Mouse (Mus musculus) heart, adult 2 months (tissue): Measurements from ENCODE around the gene Odf3. TPM values are rescaled to one million over a fixed set of nuclear protein-coding genes. Genes with fewer than 3 reads are reported as not detected.

Experiments used
- DNase-seq, 2 experiments: peaks; one replicate each; pipeline ENCODE4 v3.0.0; 2021
- H3K27ac ChIP-seq: fragments of 200-600 bp; 2 replicates; pipeline ENCODE4 v1.8.1; 2022
- H3K27me3 ChIP-seq: fragments of 200-500 bp; 2 replicates; pipeline ENCODE4 v1.6.1; 2012; ENCODE audit warnings: mild to moderate bottlenecking, low read length, inconsistent platforms, mixed read lengths; ENCODE audit not compliant: control insufficient read depth, insufficient read depth
- H3K36me3 ChIP-seq: fragments of 200-500 bp; 2 replicates; pipeline ENCODE4 v1.6.1; 2012; ENCODE audit warnings: low read length, inconsistent platforms; ENCODE audit not compliant: control insufficient read depth, insufficient read depth
- H3K4me1 ChIP-seq: fragments of 200-500 bp; 2 replicates; pipeline ENCODE4 v1.6.1; 2011; ENCODE audit warnings: low read length; ENCODE audit not compliant: control insufficient read depth, insufficient read depth
- H3K4me3 ChIP-seq: fragments of 200-600 bp; 2 replicates; pipeline ENCODE4 v1.8.1; 2022
- H3K79me2 ChIP-seq: fragments of 200-500 bp; replicated peaks from 2 replicates; pipeline ENCODE4 v1.6.1; 2012; ENCODE audit warnings: mild to moderate bottlenecking, inconsistent platforms, low read length, moderate library complexity, mixed read lengths; ENCODE audit not compliant: control insufficient read depth, insufficient read depth
- H3K9ac ChIP-seq: fragments of 200-500 bp; 2 replicates; pipeline ENCODE4 v1.6.1; 2012; ENCODE audit warnings: low read depth, mild to moderate bottlenecking, control low read depth, inconsistent platforms, low read length, mixed read lengths
- CTCF ChIP-seq: fragments of 200-600 bp; IDR thresholded peaks from 2 replicates; pipeline ENCODE4 v1.8.1; 2022; ENCODE audit warnings: antibody characterized with exemption, mild to moderate bottlenecking, moderate library complexity
- EP300 ChIP-seq: fragments of 200-500 bp; IDR thresholded peaks from 2 replicates; pipeline ENCODE4 v1.6.1; 2011; ENCODE audit warnings: low read depth, low read length, control low read depth; ENCODE audit not compliant: insufficient read depth
- POLR2A ChIP-seq: fragments of 200-500 bp; IDR thresholded peaks from 2 replicates; pipeline ENCODE4 v1.6.1; 2011; ENCODE audit warnings: mild to moderate bottlenecking, low read depth, low read length, control low read depth; ENCODE audit not compliant: insufficient read depth
- WGBS: fragments of 180-500 bp; shearing (Covaris S2); methylation state at CpG from one replicate; pipeline ENCODE4 v1.1.7; 2018; 5-methylcytosine and 5-hydroxymethylcytosine counted together
- intact Hi-C: fragments of 180-260 bp; cut with DNase I; formaldehyde crosslinking; loops from one replicate; pipeline ENCODE4 v1.15.1; 2025
- polyA plus RNA-seq: library from polyadenylated mRNA; depleted of rRNA; stranded (reverse); fragments of >200 nt; gene quantifications from 2 replicates; pipeline ENCODE4 v1.2.3, GENCODE M21; 2012
- total RNA-seq, 2 experiments: library from RNA; stranded (reverse); gene quantifications; 2 replicates each; pipeline ENCODE4 v1.2.3; 2021

Gene Odf3
- total and polyA plus RNA-seq, 3 experiments, result 0.25 TPM; not detected in 2

GRCm38 (mm10) chr7:140840750-140841735 lies 6.6 kb upstream of the Odf3 start:
- Histone ChIP-seq H3K36me3 (no peaks in the 10 kb centered on the region), H3K4me3 (no peak overlapping the region), H3K79me2 (no peaks in the 10 kb centered on the region), H3K9ac (no peak overlapping the region), H3K27me3 (no peaks in the 10 kb centered on the region; the same call in 1 of the 2 replicates), H3K27ac (no peak overlapping the region), H3K4me1 (no peaks in the 10 kb centered on the region)
- WGBS, result 34% methylated on average over 18 of the region's 19 CpGs
- TF ChIP-seq POLR2A (no peak), EP300 (no peak), CTCF (no peak)
- intact Hi-C loops, result no loop called here
- no peak for DNase-seq

- no peaks in the 10 kb centered on the region for H3K79me2 ChIP-seq
- H3K27me3 ChIP-seq, result no peaks in the 10 kb centered on the region; the same call in 1 of the 2 replicates
- no peak overlapping the region for H3K4me3 ChIP-seq
- no peaks in the 10 kb centered on the region for H3K4me1 ChIP-seq
- no peak overlapping the region for H3K9ac ChIP-seq
- DNase-seq, result no peak
- no peaks in the 10 kb centered on the region for H3K36me3 ChIP-seq
- no peak overlapping the region for H3K27ac ChIP-seq
- no peak for TF ChIP-seq POLR2A
- intact Hi-C loops, result loop anchor here (1.0 kb wide), 1 partner anchor 59 kb away; no protein-coding TSS in a partner anchor
- 71% methylated on average over 7 of the region's 7 CpGs for WGBS
These were observed 3.8 kb upstream of the Odf3 start for GRCm38 (mm10) chr7:140843806-140844205.

GRCm38 (mm10) chr7:140844905-140845665 lies 2.5 kb upstream of the Odf3 start, which contains the start of gene Scgb1c1:
Scgb1c1 (plus strand) TSS chr7:140845547.
- Histone ChIP-seq H3K79me2 (no peaks in the 10 kb centered on the region), H3K4me3 (no peak within 1 kb of the TSS), H3K4me1 (no peaks in the 10 kb centered on the region), H3K27me3 (no peaks in the 10 kb centered on the region; the same call in 1 of the 2 replicates), H3K36me3 (no peaks in the 10 kb centered on the region), H3K9ac (no peak within 1 kb of the TSS), H3K27ac (no peak within 1 kb of the TSS)
- 21% methylated on average over 14 of the region's 14 CpGs for WGBS
- intact Hi-C loops, result loop anchor here (1.0 to 5.0 kb wide), 4 partner anchors 37 to 332 kb away; partner anchors contain the start of genes Psmd13 and Sirt3
- TF ChIP-seq EP300 (peak; percentile 97), CTCF (peak; percentile 89), POLR2A (no peak; the same call in 1 of the 2 replicates)
- peak; percentile 85 to 91 for DNase-seq

GRCm38 (mm10) chr7:140845683-140846082 lies 1.9 kb upstream of the Odf3 start:
- 0 out of 2 replicates have a peak, but pooled peaks have one; percentile 15 for TF ChIP-seq CTCF
- TF ChIP-seq EP300, result no peak
- 52% methylated on average over 4 of the region's 4 CpGs for WGBS
- H3K4me1 ChIP-seq, result no peaks in the 10 kb centered on the region
- no peaks in the 10 kb centered on the region; the same call in 1 of the 2 replicates for H3K27me3 ChIP-seq
- H3K79me2 ChIP-seq, result no peaks in the 10 kb centered on the region
- H3K27ac ChIP-seq, result no peak overlapping the region
- no peak overlapping the region for H3K4me3 ChIP-seq
- H3K9ac ChIP-seq, result no peak overlapping the region
- H3K36me3 ChIP-seq, result no peaks in the 10 kb centered on the region
- DNase-seq, result no peak
- intact Hi-C loops, result loop anchor here (1.0 to 5.0 kb wide), 3 partner anchors 37 to 332 kb away; partner anchors contain the start of genes Psmd13 and Sirt3

GRCm38 (mm10) chr7:140846676-140847075 lies 929 bp upstream of the Odf3 start:
- no peaks in the 10 kb centered on the region for H3K79me2 ChIP-seq
- H3K36me3 ChIP-seq, result no peaks in the 10 kb centered on the region
- H3K27ac ChIP-seq, result no peak overlapping the region
- DNase-seq, result no peak
- TF ChIP-seq POLR2A, result no peak
- TF ChIP-seq CTCF, result no peak
- TF ChIP-seq EP300, result no peak
- no peaks in the 10 kb centered on the region for H3K4me1 ChIP-seq
- no peaks in the 10 kb centered on the region for H3K27me3 ChIP-seq
- intact Hi-C loops, result loop anchor here (5.0 kb wide), 2 partner anchors 36 to 331 kb away; partner anchors contain the start of genes Psmd13 and Sirt3
- H3K9ac ChIP-seq, result no peak overlapping the region
- WGBS, result 75% methylated on average over 10 of the region's 10 CpGs
- H3K4me3 ChIP-seq, result no peak overlapping the region
